Mouse (Mus musculus): ENCODE measurements at regions not wholly inside any gene's neighbourhood (a gene's known extent, or its start where the extent isn't known, plus 50 kb on each side); places are given as distances from the start of the nearest gene placed in this dataset.
"Not testable (repeated sequence)": the region's sequence is repeated elsewhere in the genome, so short reads cannot be mapped to it uniquely, and the experiment has no call there.

GRCm38 (mm10) chr6:70517932-70518331, 274.1 kb downstream of the Rpia start:
- DNase-seq (ENCODE audit: low read depth, low spot score) = no peak

GRCm38 (mm10) chr6:70468623-70469479, 323.2 kb downstream of the Rpia start:
- peak; percentile 31 for DNase-seq (ENCODE audit: low read depth, low spot score)

- DNase-seq (ENCODE audit: low read depth, low spot score) = no peak
These were observed 334.8 kb downstream of the Rpia start for GRCm38 (mm10) chr6:70457279-70457678.

- DNase-seq (ENCODE audit: low read depth, low spot score) = not testable (repeated sequence)
These were observed 357.3 kb downstream of the Rpia start for GRCm38 (mm10) chr6:70434739-70435138.

GRCm38 (mm10) chr6:70406290-70406689, 385.7 kb downstream of the Rpia start:
- not testable (repeated sequence) for DNase-seq (ENCODE audit: low read depth, low spot score)

- not testable (repeated sequence) for DNase-seq (ENCODE audit: low read depth, low spot score)
These were observed 402.2 kb downstream of the Rpia start for GRCm38 (mm10) chr6:70389850-70390249.

GRCm38 (mm10) chr6:70386396-70386795, 405.6 kb downstream of the Rpia start:
- DNase-seq (ENCODE audit: low read depth, low spot score) = not testable (repeated sequence)

GRCm38 (mm10) chr6:70379339-70379738, 412.7 kb downstream of the Rpia start:
- DNase-seq (ENCODE audit: low read depth, low spot score) = not testable (repeated sequence)

- DNase-seq (ENCODE audit: low read depth, low spot score) = not testable (repeated sequence)
These were observed 420.2 kb downstream of the Rpia start for GRCm38 (mm10) chr6:70371821-70372220.

GRCm38 (mm10) chr6:70356303-70356702, 435.7 kb downstream of the Rpia start:
- DNase-seq (ENCODE audit: low read depth, low spot score) = no peak

GRCm38 (mm10) chr6:70342147-70342546, 449.9 kb downstream of the Rpia start:
- DNase-seq (ENCODE audit: low read depth, low spot score) = no peak

GRCm38 (mm10) chr6:70340691-70341090, 451.3 kb downstream of the Rpia start:
- not testable (repeated sequence) for DNase-seq (ENCODE audit: low read depth, low spot score)

GRCm38 (mm10) chr6:70315318-70315717, 476.7 kb downstream of the Rpia start:
- no peak for DNase-seq (ENCODE audit: low read depth, low spot score)

GRCm38 (mm10) chr6:70314667-70315066, 477.4 kb downstream of the Rpia start:
- not testable (repeated sequence) for DNase-seq (ENCODE audit: low read depth, low spot score)

- not testable (repeated sequence) for DNase-seq (ENCODE audit: low read depth, low spot score)
These were observed 490.9 kb downstream of the Rpia start for GRCm38 (mm10) chr6:70301100-70301499.

- not testable (repeated sequence) for DNase-seq (ENCODE audit: low read depth, low spot score)
These were observed 531.8 kb downstream of the Rpia start for GRCm38 (mm10) chr6:70260227-70260626.

- not testable (repeated sequence) for DNase-seq (ENCODE audit: low read depth, low spot score)
These were observed 551.9 kb downstream of the Rpia start for GRCm38 (mm10) chr6:70240167-70240566.

- no peak for DNase-seq (ENCODE audit: low read depth, low spot score)
These were observed 564.9 kb downstream of the Rpia start for GRCm38 (mm10) chr6:70227166-70227565.

GRCm38 (mm10) chr6:70216632-70217031, 575.4 kb downstream of the Rpia start:
- not testable (repeated sequence) for DNase-seq (ENCODE audit: low read depth, low spot score)

GRCm38 (mm10) chr6:70215781-70216180, 576.3 kb downstream of the Rpia start:
- not testable (repeated sequence) for DNase-seq (ENCODE audit: low read depth, low spot score)
